Mouse (Mus musculus) inflammation-experienced regulatory T-cells, adult 6 months (primary cell): ENCODE data around the gene Rbm18. TPM values are rescaled to one million over a fixed set of nuclear protein-coding genes. Genes with fewer than 3 reads are reported as not detected.
"Not testable (repeated sequence)": the region's sequence is repeated elsewhere in the genome, so short reads cannot be mapped to it uniquely, and the experiment has no call there.

Source experiments
- ATAC-seq: one replicate; pipeline ENCODE4 v1.8.0; 2017
- polyA plus RNA-seq, 3 experiments: library from polyadenylated mRNA; unstranded; fragments of 100-300 nt; shearing (Covaris generic); gene quantifications; one replicate each; pipeline ENCODE4 v1.2.1; 2017

The Rbm18 gene
- polyA plus RNA-seq = 10 to 100 TPM; 45.5 to 59.4 (median 55.0) TPM

- peak; percentile 94 for ATAC-seq
Observed at GRCm38 (mm10) chr2:36136300-36136941, at the start of gene Rbm18, which contains the start of gene Mrrf. Rbm18 (minus strand) TSS chr2:36136773. Mrrf (plus strand) TSS chr2:36136389.

DNA sequence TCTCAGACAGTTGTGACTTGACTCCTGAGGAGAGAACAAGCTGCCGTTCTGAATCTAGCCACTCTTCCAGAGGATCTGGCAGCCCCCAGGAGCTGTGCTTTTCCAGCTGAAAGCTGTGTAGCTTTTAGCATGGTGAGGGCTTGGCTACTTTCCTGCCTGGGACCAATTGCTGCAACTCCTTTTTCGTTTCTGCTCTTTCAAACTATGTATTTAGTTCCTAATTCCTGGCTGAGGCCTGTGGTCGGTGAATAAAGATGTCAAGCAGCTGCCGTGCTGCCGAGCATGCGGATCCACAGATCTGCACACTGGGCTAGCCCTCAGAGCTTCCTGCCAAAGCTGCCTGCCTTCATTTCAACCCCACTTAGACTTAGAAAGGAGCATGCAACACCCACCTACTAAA lies 48.3 kb upstream of the Rbm18 start:
- ATAC-seq = no peak

DNA sequence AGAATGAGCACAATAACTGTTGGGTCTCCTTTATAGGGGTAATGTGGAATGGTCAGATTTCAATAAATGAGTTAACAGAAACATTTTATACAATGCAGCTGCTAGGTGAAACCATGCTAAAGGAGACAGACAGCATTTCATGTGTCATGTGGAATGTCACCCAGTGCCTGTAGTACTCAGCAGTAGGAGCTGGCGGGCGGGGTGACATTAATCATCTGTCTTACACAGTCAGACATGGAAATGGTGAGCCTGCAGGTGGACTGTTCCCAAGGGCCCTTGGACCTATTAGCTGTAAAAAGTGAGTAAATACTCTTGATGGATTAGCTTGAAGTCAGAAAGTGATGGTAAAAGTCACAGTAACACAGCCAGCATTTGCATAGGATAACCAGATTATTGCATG lies 47.6 kb upstream of the Rbm18 start:
- ATAC-seq = no peak

GRCm38 (mm10) chr2:36183278-36183677 lies 46.7 kb upstream of the Rbm18 start:
- ATAC-seq = no peak

- ATAC-seq = not testable (repeated sequence)
Observed at GRCm38 (mm10) chr2:36181587-36182368, 45.2 kb upstream of the Rbm18 start.

GRCm38 (mm10) chr2:36179487-36179886 lies 42.9 kb upstream of the Rbm18 start:
- ATAC-seq = no peak

DNA sequence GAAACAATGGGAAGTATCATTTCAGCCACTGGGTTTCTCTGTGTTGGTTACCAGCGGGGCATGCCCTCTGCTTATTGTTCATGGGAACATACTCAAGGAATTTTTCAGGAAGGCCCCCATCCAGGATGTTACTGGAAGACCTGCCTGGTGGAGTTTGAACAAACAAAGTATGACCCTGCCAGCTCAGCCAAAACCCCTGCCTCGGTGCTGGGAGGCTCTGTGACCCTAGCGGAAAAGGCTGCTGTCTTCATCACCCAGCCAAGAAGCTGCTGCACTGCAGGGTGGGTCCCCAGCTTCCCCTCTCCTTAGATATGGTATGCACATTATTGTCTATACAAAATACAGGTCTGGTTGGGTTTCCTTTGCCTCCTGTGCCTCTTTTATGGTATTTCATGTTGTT lies 36.0 kb upstream of the Rbm18 start:
- no peak for ATAC-seq

DNA sequence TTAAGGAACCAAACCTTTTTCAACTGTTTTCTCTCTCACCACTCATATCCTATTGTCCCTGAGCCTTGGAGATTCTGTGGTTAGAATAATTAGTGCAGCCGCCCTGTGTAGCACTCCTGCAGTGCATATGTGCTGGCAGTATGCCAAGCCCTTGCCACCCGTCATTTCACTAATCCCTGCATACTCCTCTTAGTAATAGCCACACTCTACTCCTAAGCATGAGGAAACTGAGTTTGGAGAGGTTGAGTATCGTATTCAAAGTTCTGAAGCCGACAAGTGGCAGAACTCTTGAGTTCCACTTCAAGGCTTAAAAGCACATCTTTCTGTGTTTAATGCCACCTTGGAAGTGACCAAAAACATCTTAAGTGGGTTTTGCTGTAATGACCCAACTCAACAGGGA lies 35.6 kb upstream of the Rbm18 start:
- no peak for ATAC-seq

DNA sequence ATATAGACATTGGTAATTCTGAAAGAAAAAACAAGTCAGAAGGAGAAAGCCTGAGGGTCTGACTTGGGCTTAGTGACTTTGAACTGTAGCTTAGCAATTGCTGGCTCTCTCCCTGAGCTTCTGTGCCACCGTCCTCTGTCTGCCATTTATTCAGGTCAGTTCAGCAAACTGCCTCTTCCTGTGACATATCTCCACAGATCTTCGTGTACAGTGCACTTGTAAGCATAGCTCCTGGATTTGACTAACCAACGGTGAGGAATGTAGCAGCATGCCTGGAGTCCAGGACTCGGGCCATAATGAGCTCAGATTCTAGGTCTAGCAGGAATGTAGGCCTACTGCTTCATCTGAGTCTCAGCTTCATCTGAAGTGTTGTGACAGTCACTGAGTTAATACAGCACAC lies 32.6 kb upstream of the Rbm18 start:
- ATAC-seq = no peak

DNA sequence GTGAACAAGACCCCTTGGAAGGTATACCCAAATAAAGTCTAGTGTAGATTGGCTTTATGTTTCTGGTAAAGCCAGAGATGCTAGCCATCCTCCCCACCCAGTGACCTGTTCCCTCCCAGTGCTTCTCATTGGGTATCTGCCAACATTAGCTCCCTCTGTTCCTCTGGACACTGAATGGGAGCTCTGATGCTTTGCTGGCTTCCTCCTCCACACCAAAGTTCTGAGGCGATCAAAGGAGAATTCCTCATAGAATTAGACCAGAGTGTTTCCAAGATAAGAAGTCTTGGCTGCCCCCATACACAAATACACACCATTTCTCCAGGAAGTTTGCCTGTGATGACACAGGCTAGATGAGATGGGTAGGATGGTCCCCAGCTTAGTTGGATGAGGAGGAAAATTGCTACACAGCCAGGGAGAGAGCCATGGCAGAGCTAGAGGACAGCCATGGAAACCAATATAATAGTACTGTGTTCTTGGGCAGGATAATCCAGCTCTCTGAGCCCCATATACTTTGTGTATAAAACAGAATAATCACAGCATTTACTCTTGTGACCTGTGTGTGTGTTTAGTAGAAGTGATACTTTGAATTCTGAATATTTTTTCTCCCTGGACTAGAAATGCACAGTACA lies 31.5 kb upstream of the Rbm18 start:
- no peak for ATAC-seq

DNA sequence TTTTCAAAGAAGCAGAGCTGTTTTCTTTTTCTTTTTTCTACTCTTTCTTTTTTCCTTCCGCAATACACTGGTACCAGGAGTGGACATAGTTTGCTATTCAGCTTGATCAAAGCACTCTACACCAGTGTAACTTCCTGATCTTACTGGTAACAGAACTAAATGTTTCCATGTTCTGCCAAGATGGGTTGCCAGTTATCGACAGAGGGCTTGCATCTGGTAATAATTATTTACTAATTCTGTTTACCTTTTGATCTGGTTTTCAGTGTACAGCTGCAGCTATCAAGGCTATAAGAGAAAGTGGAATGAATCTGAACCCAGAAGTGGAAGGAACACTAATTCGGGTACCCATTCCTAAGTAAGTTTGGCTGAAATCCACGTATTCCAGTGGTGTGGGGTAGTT lies 22.8 kb upstream of the Rbm18 start:
- no peak for ATAC-seq

DNA sequence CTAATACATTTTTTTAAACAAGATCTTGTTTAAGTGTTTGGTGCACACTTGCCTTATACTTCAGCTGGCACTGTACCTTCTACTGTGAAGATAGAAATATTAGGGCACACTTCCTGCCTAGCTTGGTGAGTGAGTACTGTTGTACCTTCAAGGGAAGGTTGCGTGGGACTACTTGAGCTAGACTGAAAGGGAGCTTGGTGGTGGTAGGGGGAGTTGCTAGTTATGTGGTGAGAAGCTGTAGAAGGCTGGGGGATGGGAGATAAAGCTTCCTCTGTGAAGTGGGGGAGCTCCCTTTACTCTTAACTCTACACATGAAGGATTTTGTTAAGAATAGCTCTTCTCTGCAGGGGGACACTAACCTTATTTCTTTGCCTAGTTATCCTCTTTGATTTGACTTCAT lies 20.9 kb upstream of the Rbm18 start:
- peak; percentile 52 for ATAC-seq

DNA sequence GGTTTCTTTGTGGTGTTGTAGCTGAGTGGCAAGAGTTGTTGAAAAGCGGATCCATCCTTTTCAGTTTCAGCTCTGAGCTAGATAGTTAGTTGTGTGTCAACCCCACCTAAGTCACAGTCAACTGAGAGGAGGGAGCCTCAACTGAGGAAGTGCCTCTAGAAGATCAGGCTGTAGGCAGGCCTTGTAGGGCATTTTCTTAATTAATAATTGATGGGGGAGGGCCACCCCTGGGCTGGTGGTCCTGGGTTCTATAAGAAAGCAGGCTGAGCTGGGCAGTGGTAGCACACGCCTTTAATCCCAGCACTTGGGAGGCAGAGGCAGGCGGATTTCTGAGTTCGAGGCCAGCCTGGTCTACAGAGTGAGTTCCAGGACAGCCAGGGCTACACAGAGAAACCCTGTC lies 15.8 kb upstream of the Rbm18 start:
- ATAC-seq = not testable (repeated sequence)

DNA sequence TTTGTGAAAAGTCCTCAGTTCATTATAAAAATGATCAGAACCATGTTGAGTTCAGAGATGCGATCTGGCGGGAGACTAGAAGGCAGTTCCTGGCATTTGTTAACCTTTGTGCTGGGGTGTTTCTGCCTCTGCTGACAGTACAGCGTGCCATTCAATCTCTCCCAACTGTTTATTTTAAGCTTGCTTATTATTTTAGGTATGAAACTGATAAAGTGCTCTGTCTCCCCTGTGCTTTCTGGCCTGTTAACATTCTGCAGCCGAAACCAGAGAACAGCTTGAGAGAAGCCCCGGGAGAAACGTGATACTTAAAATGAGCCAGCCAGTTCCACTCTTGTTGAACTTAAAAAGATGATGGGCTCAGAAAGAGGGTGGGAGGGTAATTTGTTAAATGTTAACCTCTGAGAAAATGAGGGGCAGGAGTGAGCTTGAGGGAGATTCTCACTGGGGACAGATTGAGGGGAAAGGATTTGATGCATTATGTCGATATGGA lies 12.3 kb upstream of the Rbm18 start:
- no peak for ATAC-seq

- ATAC-seq = no peak
Observed at GRCm38 (mm10) chr2:36139096-36139495, 2.5 kb upstream of the Rbm18 start.

GRCm38 (mm10) chr2:36135887-36136286 lies 686 bp downstream of the Rbm18 start:
- peak; percentile 6 for ATAC-seq

DNA sequence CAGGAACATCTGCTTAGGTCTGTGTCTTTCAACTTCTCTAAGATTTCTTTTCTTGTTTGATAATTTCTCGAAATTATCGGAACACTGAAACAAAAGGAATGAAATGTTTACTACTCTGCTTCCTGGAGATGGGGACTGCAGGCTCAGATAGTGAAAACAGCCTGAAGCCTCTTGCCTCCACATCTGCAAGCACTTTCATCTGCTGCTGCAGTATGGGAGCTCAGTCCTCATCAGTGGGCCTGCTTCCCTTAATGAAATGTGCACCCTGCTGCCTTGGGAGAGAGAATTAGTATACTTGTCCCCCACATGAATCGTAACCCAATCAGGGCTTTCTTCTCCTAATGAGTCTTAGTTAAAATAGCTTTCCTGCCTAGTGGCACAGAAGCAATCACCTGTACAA lies 7.5 kb downstream of the Rbm18 start:
- no peak for ATAC-seq

DNA sequence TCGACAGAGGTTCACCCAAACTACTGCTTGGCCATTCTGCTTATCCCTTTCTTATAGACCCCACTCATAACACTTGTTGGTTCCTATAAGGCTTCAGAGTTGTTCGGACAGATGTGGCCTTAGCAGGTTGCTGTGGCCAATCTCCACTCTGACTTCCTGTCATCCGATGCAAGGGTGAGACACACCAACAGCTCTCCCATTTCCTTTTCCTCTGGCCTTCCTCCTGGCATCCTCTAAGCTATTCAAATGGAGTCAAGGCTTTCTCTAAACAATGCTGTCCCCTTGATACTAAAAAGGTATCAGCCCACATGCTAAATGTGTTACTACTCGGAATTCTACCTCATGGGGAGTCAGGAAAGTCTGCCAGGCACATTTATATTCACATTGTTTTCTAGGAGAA lies 8.6 kb downstream of the Rbm18 start:
- no peak for ATAC-seq

GRCm38 (mm10) chr2:36126795-36127429 lies 9.7 kb downstream of the Rbm18 start:
- ATAC-seq = no peak

- no peak for ATAC-seq
Observed at GRCm38 (mm10) chr2:36112632-36113031, 23.9 kb downstream of the Rbm18 start.

DNA sequence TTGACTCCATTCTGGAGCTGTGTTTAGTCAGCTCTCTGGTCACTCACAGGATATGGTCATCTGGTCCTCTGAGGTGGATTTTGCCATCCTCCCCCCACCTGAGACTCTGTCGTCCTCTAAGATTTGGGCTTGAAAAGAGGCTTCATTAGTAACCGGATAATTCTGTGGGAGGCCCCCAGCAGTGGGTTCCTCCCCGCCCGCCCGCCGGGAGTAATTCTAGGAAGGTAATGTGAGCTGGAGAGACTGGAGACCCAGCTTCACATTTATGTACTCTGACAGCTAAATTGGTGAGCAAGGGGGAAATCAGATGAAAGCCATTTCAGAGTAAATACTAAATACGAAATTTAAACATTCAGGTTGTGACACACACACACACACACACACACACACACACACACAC lies 28.0 kb downstream of the Rbm18 start:
- no peak for ATAC-seq

DNA sequence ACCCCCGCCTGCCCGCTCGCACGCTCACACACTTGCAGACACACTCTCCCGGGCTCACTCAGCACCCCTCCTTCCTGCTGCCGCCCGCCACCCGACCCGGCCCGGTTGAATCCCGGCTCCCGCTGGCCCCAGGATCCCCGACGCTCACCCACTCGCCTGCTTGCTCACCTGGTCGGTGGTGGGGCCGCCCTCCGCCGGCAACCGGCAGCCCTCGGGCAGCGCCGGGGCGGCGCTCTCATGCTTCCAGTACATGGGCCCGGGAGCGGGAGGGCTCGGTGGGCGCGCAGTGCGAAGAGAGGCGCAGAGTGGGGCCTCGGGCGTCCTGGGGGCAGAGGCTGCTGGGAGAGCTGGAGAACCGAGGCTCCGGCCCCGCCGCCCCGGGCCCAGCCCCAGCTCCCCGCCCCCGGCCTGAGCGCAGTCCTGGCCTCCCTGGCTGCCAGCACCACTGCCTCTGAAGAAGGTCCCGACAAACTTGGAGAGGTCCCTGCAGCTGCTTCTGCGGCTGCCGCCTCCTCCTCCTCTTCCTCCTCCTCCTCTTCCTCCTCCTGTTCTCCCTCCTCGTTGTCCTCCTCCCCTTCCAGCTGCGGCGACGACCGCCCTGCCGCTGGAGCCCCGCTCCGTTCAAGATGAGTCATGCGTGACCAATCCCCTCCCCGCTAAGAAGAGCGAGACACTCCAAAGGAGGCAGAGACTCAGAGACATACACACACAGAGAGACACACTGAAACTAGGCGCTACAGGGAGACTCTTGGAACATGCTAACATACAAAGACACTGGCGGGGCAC lies 31.4 kb downstream of the Rbm18 start, which contains the start of gene Lhx6:
Gene Lhx6, minus strand, starts transcription at position 453 of the 786 bp plus-strand sequence.
- no peak for ATAC-seq
